Mouse (Mus musculus): ENCODE results near the gene Pkd2. TPM values are rescaled to one million over a fixed set of nuclear protein-coding genes. Genes with fewer than 3 reads are reported as not detected.

The Pkd2 gene
- 17.3 TPM for polyA plus RNA-seq (2015; fragmentation: Illumina TruSeq; extraction: RNeasy Lipid Tissue Mini Kit (QIAGEN cat#74804); ENCODE audit: insufficient read depth, low replicate concordance)

GRCm38 (mm10) chr5:104458832-104459705 lies at the start of gene Pkd2:
TSS of gene Pkd2 (plus strand) at chr5:104459450.

GRCm38 (mm10) chr5:104434835-104435301 lies 24.4 kb upstream of the Pkd2 start, which contains the start of gene Spp1:
TSS of gene Spp1 (plus strand) at chr5:104435118.

GRCm38 (mm10) chr5:104508195-104508891 lies 49.1 kb downstream of the Pkd2 start, which contains the start of gene BC005561:
TSS of gene BC005561 (plus strand) at chr5:104508352.

Other genes with a start within 250 kb of the Pkd2 start
- gene Ibsp, start 160.3 kb upstream of the Pkd2 start, polyA plus RNA-seq (2015; fragmentation: Illumina TruSeq; extraction: RNeasy Lipid Tissue Mini Kit (QIAGEN cat#74804); ENCODE audit: insufficient read depth, low replicate concordance), result not detected
- not detected for gene Mepe, start 134.1 kb upstream of the Pkd2 start, polyA plus RNA-seq (2015; fragmentation: Illumina TruSeq; extraction: RNeasy Lipid Tissue Mini Kit (QIAGEN cat#74804); ENCODE audit: insufficient read depth, low replicate concordance)
- gene Spp1, start 24.3 kb upstream of the Pkd2 start, polyA plus RNA-seq (2015; fragmentation: Illumina TruSeq; extraction: RNeasy Lipid Tissue Mini Kit (QIAGEN cat#74804); ENCODE audit: insufficient read depth, low replicate concordance), result 0.84 TPM
- 8.0 TPM for gene BC005561, start 48.9 kb downstream of the Pkd2 start, polyA plus RNA-seq (2015; fragmentation: Illumina TruSeq; extraction: RNeasy Lipid Tissue Mini Kit (QIAGEN cat#74804); ENCODE audit: insufficient read depth, low replicate concordance)

Measured in spleen, adult 10 weeks (tissue).